Mouse (Mus musculus) embryonic facial prominence, embryonic 12.5 days (tissue): ENCODE data around the gene Tgif2. TPM values are rescaled to one million over a fixed set of nuclear protein-coding genes. Genes with fewer than 3 reads are reported as not detected.
"Not testable (repeated sequence)": the region's sequence is repeated elsewhere in the genome, so short reads cannot be mapped to it uniquely, and the experiment has no call there.

Source experiments
- ATAC-seq: fragments of 200-750 bp; cut with Nextera tagmentation; 2 replicates; pipeline ENCODE4 v1.8.0; 2017; ENCODE audit not compliant: insufficient number of reproducible peaks, insufficient read depth, low FRiP score, low TSS enrichment
- H3K27ac ChIP-seq: fragments of 300-500 bp; sonication (generic); 2 replicates; pipeline ENCODE4 v1.5.1; 2016; ENCODE audit warnings: mild to moderate bottlenecking
- H3K27me3 ChIP-seq: fragments of 300-500 bp; sonication (generic); 2 replicates; pipeline ENCODE4 v1.6.1; 2016; ENCODE audit warnings: mild to moderate bottlenecking, moderate library complexity
- H3K36me3 ChIP-seq: fragments of 300-500 bp; sonication (generic); 2 replicates; pipeline ENCODE4 v1.6.1; 2016; ENCODE audit warnings: mild to moderate bottlenecking
- H3K4me1 ChIP-seq: fragments of 300-500 bp; sonication (generic); 2 replicates; pipeline ENCODE4 v1.6.1; 2016
- H3K4me2 ChIP-seq: fragments of 300-500 bp; sonication (generic); replicated peaks from 2 replicates; pipeline ENCODE4 v1.6.1; 2016; ENCODE audit warnings: mild to moderate bottlenecking, moderate library complexity
- H3K4me3 ChIP-seq: fragments of 300-500 bp; sonication (generic); 2 replicates; pipeline ENCODE4 v1.5.1; 2016; ENCODE audit warnings: mild to moderate bottlenecking
- H3K9ac ChIP-seq: fragments of 300-500 bp; sonication (generic); 2 replicates; pipeline ENCODE4 v1.6.1; 2016; ENCODE audit warnings: mild to moderate bottlenecking, moderate library complexity
- H3K9me3 ChIP-seq: fragments of 300-500 bp; sonication (generic); 2 replicates; pipeline ENCODE4 v1.6.1; 2016; ENCODE audit warnings: mild to moderate bottlenecking, moderate library complexity
- WGBS: fragments of 180-500 bp; shearing (Covaris S2); methylation state at CpG from one replicate; pipeline ENCODE4 v1.1.7; 2016; 5-methylcytosine and 5-hydroxymethylcytosine counted together
- polyA plus RNA-seq: library from polyadenylated mRNA; unstranded; fragments of >200 nt; fragmentation: Nextera tagmentation; extraction: Ambion mirVana; gene quantifications from 2 replicates; pipeline ENCODE4 v1.2.1, GENCODE M21; 2016

The Tgif2 gene
- polyA plus RNA-seq, 1 experiment from 2014 or later, result 95.1 TPM

DNA sequence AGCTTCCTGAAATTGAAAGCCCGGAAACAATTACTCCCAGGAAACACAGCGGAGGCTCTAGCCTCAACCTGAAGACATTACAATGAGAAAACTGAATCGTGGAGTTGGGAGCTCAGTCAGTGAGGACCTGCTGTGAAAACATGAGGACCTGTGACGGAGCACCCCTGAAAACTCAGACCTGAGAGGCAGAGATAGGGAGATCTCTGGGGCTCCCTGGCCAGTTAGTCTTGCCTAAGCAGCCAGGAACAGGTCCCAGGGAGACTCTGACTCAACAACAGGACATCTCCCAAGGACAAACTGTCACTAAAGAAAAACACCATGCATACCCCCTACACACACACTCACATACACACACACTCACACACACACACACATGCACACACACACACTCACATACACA lies 58.6 kb downstream of the Tgif2 start:
- Histone ChIP-seq H3K4me2 (no peak overlapping the region), H3K4me1 (no peaks in the 10 kb centered on the region), H3K27me3 (no peaks in the 10 kb centered on the region), H3K27ac (no peak overlapping the region), H3K9ac (no peak overlapping the region), H3K9me3 (no peaks in the 10 kb centered on the region), H3K4me3 (no peak overlapping the region), H3K36me3 (no peaks in the 10 kb centered on the region)
- ATAC-seq, result no peak
- WGBS, result 68% methylated on average over 4 of the region's 4 CpGs

DNA sequence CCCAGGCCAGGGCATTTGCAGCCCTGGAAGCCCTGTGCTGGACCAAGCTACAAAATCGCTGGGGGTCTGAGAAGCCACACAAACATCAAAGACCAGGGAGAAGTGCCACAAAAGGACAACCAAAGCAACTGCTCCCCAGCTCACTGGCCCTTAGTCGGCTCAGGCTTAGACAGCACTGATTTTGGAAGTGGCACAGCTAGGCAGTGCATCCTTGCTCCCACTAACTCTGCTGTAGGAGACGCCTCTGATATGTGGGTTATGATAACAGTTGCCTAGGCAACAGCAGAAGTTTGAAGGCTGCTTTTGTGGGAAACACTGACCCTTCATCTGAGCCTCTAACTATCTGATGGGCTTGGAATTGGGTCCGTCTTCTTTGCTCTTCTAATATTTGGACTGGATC lies 59.4 kb downstream of the Tgif2 start:
- no peaks in the 10 kb centered on the region for H3K27me3 ChIP-seq
- no peak overlapping the region for H3K4me2 ChIP-seq
- ATAC-seq, result no peak
- no peaks in the 10 kb centered on the region for H3K9me3 ChIP-seq
- no peaks in the 10 kb centered on the region for H3K36me3 ChIP-seq
- no peak overlapping the region for H3K4me3 ChIP-seq
- no peak overlapping the region for H3K9ac ChIP-seq
- 84% methylated on average over 4 of the region's 4 CpGs for WGBS
- no peak overlapping the region for H3K27ac ChIP-seq
- no peaks in the 10 kb centered on the region for H3K4me1 ChIP-seq

- Histone ChIP-seq H3K27me3 (no peaks in the 10 kb centered on the region), H3K4me2 (no peak overlapping the region), H3K9ac (no peak overlapping the region), H3K4me3 (no peak overlapping the region), H3K36me3 (no peaks in the 10 kb centered on the region), H3K4me1 (no peaks in the 10 kb centered on the region), H3K27ac (no peak overlapping the region), H3K9me3 (no peaks in the 10 kb centered on the region)
- ATAC-seq, result no peak
- WGBS, result 88% methylated on average over 2 of the region's 2 CpGs
Measured at GRCm38 (mm10) chr2:156901344-156901743, 61.5 kb downstream of the Tgif2 start.

GRCm38 (mm10) chr2:156901883-156902282 lies 62.1 kb downstream of the Tgif2 start:
- no peak for ATAC-seq
- WGBS, result 80% methylated on average over 6 of the region's 6 CpGs
- no peaks in the 10 kb centered on the region for H3K36me3 ChIP-seq
- H3K27me3 ChIP-seq, result no peaks in the 10 kb centered on the region
- H3K4me1 ChIP-seq, result no peaks in the 10 kb centered on the region
- no peak overlapping the region for H3K4me2 ChIP-seq
- no peak overlapping the region for H3K27ac ChIP-seq
- H3K9ac ChIP-seq, result no peak overlapping the region
- no peak overlapping the region for H3K4me3 ChIP-seq
- H3K9me3 ChIP-seq, result no peaks in the 10 kb centered on the region

GRCm38 (mm10) chr2:156902411-156902810 lies 62.6 kb downstream of the Tgif2 start:
- H3K36me3 ChIP-seq, H3K4me3 ChIP-seq, H3K27ac ChIP-seq, H3K4me1 ChIP-seq, H3K27me3 ChIP-seq, H3K9ac ChIP-seq, H3K9me3 ChIP-seq, H3K4me2 ChIP-seq, ATAC-seq: not testable (repeated sequence)
- WGBS, result 75% methylated on average over 4 of the region's 4 CpGs

GRCm38 (mm10) chr2:156903367-156903766 lies 63.6 kb downstream of the Tgif2 start:
- Histone ChIP-seq H3K4me2 (no peak overlapping the region), H3K4me3 (no peak overlapping the region), H3K9me3 (no peaks in the 10 kb centered on the region), H3K4me1 (no peaks in the 10 kb centered on the region), H3K27ac (no peak overlapping the region), H3K27me3 (no peaks in the 10 kb centered on the region), H3K36me3 (no peaks in the 10 kb centered on the region), H3K9ac (no peak overlapping the region)
- 24% methylated on average over 2 of the region's 2 CpGs for whole genome bisulfite sequencing
- ATAC-seq, result no peak

Other genes with a start within 250 kb of the Tgif2 start
- 132 and 137 TPM in 2 replicates for gene Dlgap4, start 226.3 kb upstream of the Tgif2 start, polyA plus RNA-seq
- 182 and 184 TPM in 2 replicates for gene Myl9, start 64.6 kb upstream of the Tgif2 start, polyA plus RNA-seq
- gene 4930518I15Rik, start 17.9 kb downstream of the Tgif2 start, polyA plus RNA-seq, result 9.6 and 9.8 TPM in 2 replicates
- 188 and 190 TPM in 2 replicates for gene Rab5if, start 23.1 kb downstream of the Tgif2 start, polyA plus RNA-seq
- gene Sla2, start 47.2 kb downstream of the Tgif2 start, polyA plus RNA-seq, result 0.31 TPM in 2 replicates
- 45.3 and 46.1 TPM in 2 replicates for gene Ndrg3, start 152.0 kb downstream of the Tgif2 start, polyA plus RNA-seq
- 45.1 and 49.6 TPM in 2 replicates for gene Dsn1, start 167.1 kb downstream of the Tgif2 start, polyA plus RNA-seq
- 5.7 and 7.8 TPM in 2 replicates for gene Soga1, start 239.2 kb downstream of the Tgif2 start, polyA plus RNA-seq
- not detected in 2 replicates for gene Tldc2, start 247.0 kb downstream of the Tgif2 start, polyA plus RNA-seq